Mouse (Mus musculus): ENCODE results near the gene Hes7. TPM values are rescaled to one million over a fixed set of nuclear protein-coding genes. Genes with fewer than 3 reads are reported as not detected.

Gene Hes7
- polyA plus RNA-seq (2012; rRNA removed) = 0.09 and 0.10 TPM in 2 replicates

GRCm38 (mm10) chr11:69120221-69121000 is at the start of gene Hes7:
Gene Hes7, plus strand, starts transcription at chr11:69120404.

GRCm38 (mm10) chr11:69070590-69071222 is 49.5 kb upstream of the Hes7 start, which contains the start of gene Tmem107:
Gene Tmem107, plus strand, starts transcription at chr11:69070806.

GRCm38 (mm10) chr11:69088103-69088855 is 31.9 kb upstream of the Hes7 start, which contains the start of gene Vamp2:
Gene Vamp2, plus strand, starts transcription at chr11:69088490.

GRCm38 (mm10) chr11:69094697-69095429 is 25.3 kb upstream of the Hes7 start, which contains the start of gene Per1:
Gene Per1, plus strand, starts transcription at chr11:69095217.

GRCm38 (mm10) chr11:69122336-69122951 is 2.2 kb downstream of the Hes7 start, which contains the start of gene 9130213A22Rik:
Gene 9130213A22Rik, minus strand, starts transcription at chr11:69122589.

GRCm38 (mm10) chr11:69125852-69125918 is 5.5 kb downstream of the Hes7 start, which contains the start of gene Aloxe3:
Gene Aloxe3, plus strand, starts transcription at chr11:69125896.

GRCm38 (mm10) chr11:69156800-69157199 is 36.6 kb downstream of the Hes7 start, which contains the start of gene Alox12b:
Gene Alox12b, plus strand, starts transcription at chr11:69156989.

Other genes starting within 250 kb of the Hes7 start
- 21.0 and 23.7 TPM in 2 replicates for gene Ndel1, start 248.5 kb upstream of the Hes7 start, polyA plus RNA-seq (2012; rRNA removed)
- gene Rnf222, start 231.9 kb upstream of the Hes7 start, polyA plus RNA-seq (2012; rRNA removed) = 0.06 and 0.11 TPM in 2 replicates
- 1,921 and 1,984 TPM in 2 replicates for gene Rpl26, start 218.8 kb upstream of the Hes7 start, polyA plus RNA-seq (2012; rRNA removed)
- gene Odf4, start 193.3 kb upstream of the Hes7 start, polyA plus RNA-seq (2012; rRNA removed) = not detected in 2 replicates
- 1.2 and 1.5 TPM in 2 replicates for gene Arhgef15, start 162.9 kb upstream of the Hes7 start, polyA plus RNA-seq (2012; rRNA removed)
- gene Slc25a35, start 152.3 kb upstream of the Hes7 start, polyA plus RNA-seq (2012; rRNA removed) = 0.42 and 0.44 TPM in 2 replicates
- gene Rangrf, start 145.2 kb upstream of the Hes7 start, polyA plus RNA-seq (2012; rRNA removed) = 21.1 and 24.1 TPM in 2 replicates
- gene Pfas, start 111.9 kb upstream of the Hes7 start, polyA plus RNA-seq (2012; rRNA removed) = 10.1 and 13.1 TPM in 2 replicates
- gene Ctc1, start 104.5 kb upstream of the Hes7 start, polyA plus RNA-seq (2012; rRNA removed) = 18.1 and 20.4 TPM in 2 replicates
- gene Aurkb, start 74.8 kb upstream of the Hes7 start, polyA plus RNA-seq (2012; rRNA removed) = 73.3 and 80.7 TPM in 2 replicates
- 3.3 and 3.5 TPM in 2 replicates for gene Borcs6, start 60.7 kb upstream of the Hes7 start, polyA plus RNA-seq (2012; rRNA removed)
- 11.6 and 12.9 TPM in 2 replicates for gene Tmem107, start 49.6 kb upstream of the Hes7 start, polyA plus RNA-seq (2012; rRNA removed)
- 19.1 and 24.8 TPM in 2 replicates for gene Vamp2, start 31.9 kb upstream of the Hes7 start, polyA plus RNA-seq (2012; rRNA removed)
- 1.5 and 1.9 TPM in 2 replicates for gene Per1, start 25.2 kb upstream of the Hes7 start, polyA plus RNA-seq (2012; rRNA removed)
- gene 9130213A22Rik, start 2.2 kb downstream of the Hes7 start, polyA plus RNA-seq (2012; rRNA removed) = 0.03 and 0.07 TPM in 2 replicates
- 0.05 and 0.08 TPM in 2 replicates for gene Aloxe3, start 5.5 kb downstream of the Hes7 start, polyA plus RNA-seq (2012; rRNA removed)
- not detected in 2 replicates for gene Alox12b, start 36.6 kb downstream of the Hes7 start, polyA plus RNA-seq (2012; rRNA removed)
- 0.01 TPM in 2 replicates for gene Alox8, start 77.4 kb downstream of the Hes7 start, polyA plus RNA-seq (2012; rRNA removed)
- gene Gucy2e, start 116.6 kb downstream of the Hes7 start, polyA plus RNA-seq (2012; rRNA removed) = under 0.01 TPM in 1 of 2 replicates, not detected in the other
- 9.3 and 9.8 TPM in 2 replicates for gene Cntrob, start 203.4 kb downstream of the Hes7 start, polyA plus RNA-seq (2012; rRNA removed)
- gene Trappc1, start 203.6 kb downstream of the Hes7 start, polyA plus RNA-seq (2012; rRNA removed) = 55.4 and 56.6 TPM in 2 replicates
- 0.10 and 0.15 TPM in 2 replicates for gene Kcnab3, start 205.9 kb downstream of the Hes7 start, polyA plus RNA-seq (2012; rRNA removed)
- gene Rnf227, start 220.1 kb downstream of the Hes7 start, polyA plus RNA-seq (2012; rRNA removed) = 0.39 and 0.54 TPM in 2 replicates
- gene Chd3, start 249.0 kb downstream of the Hes7 start, polyA plus RNA-seq (2012; rRNA removed) = 12.1 and 13.2 TPM in 2 replicates